Mouse (Mus musculus) urinary bladder, adult 18-20 months (tissue): ENCODE results near the gene Xrcc5.

Experiments
- DNase-seq, 2 experiments: peaks; one replicate each; pipeline ENCODE4 v3.0.0; 2022; ENCODE audit warnings: low spot score in 2 of 2, mixed read lengths in 2 of 2

Gene Xrcc5

GRCm38 (mm10) chr1:72315447-72315846, 8.2 kb downstream of the Xrcc5 start:
- DNase-seq, result no peak

GRCm38 (mm10) chr1:72316409-72316808, 9.2 kb downstream of the Xrcc5 start:
- no peak for DNase-seq

- DNase-seq, result no peak
Measured at GRCm38 (mm10) chr1:72316901-72317300, 9.7 kb downstream of the Xrcc5 start.

GRCm38 (mm10) chr1:72320759-72321158, 13.5 kb downstream of the Xrcc5 start:
- DNase-seq, result no peak

- no peak for DNase-seq
Measured at GRCm38 (mm10) chr1:72323248-72323647, 16.0 kb downstream of the Xrcc5 start.

- no peak for DNase-seq
Measured at GRCm38 (mm10) chr1:72326162-72326821, 19.1 kb downstream of the Xrcc5 start.

- no peak for DNase-seq
Measured at GRCm38 (mm10) chr1:72334807-72335206, 27.6 kb downstream of the Xrcc5 start.

- no peak for DNase-seq
Measured at GRCm38 (mm10) chr1:72336780-72337179, 29.6 kb downstream of the Xrcc5 start.

- DNase-seq, result no peak
Measured at GRCm38 (mm10) chr1:72338341-72338740, 31.1 kb downstream of the Xrcc5 start.

GRCm38 (mm10) chr1:72347873-72348272, 40.7 kb downstream of the Xrcc5 start:
- DNase-seq, result no peak

GRCm38 (mm10) chr1:72354856-72355255, 47.6 kb downstream of the Xrcc5 start:
- no peak for DNase-seq

- DNase-seq, result no peak
Measured at GRCm38 (mm10) chr1:72358216-72358615, 51.0 kb downstream of the Xrcc5 start.

- DNase-seq, result no peak
Measured at GRCm38 (mm10) chr1:72359462-72359861, 52.2 kb downstream of the Xrcc5 start.

- DNase-seq, result no peak
Measured at GRCm38 (mm10) chr1:72360809-72361208, 53.6 kb downstream of the Xrcc5 start.

- DNase-seq, result no peak
Measured at GRCm38 (mm10) chr1:72364661-72365060, 57.4 kb downstream of the Xrcc5 start.

- no peak for DNase-seq
Measured at GRCm38 (mm10) chr1:72372512-72372911, 65.3 kb downstream of the Xrcc5 start.

GRCm38 (mm10) chr1:72372913-72373312, 65.7 kb downstream of the Xrcc5 start:
- DNase-seq, result no peak

GRCm38 (mm10) chr1:72373648-72374047, 66.4 kb downstream of the Xrcc5 start:
- no peak for DNase-seq

GRCm38 (mm10) chr1:72374049-72374448, 66.8 kb downstream of the Xrcc5 start:
- no peak for DNase-seq

- DNase-seq, result no peak
Measured at GRCm38 (mm10) chr1:72378151-72378550, 70.9 kb downstream of the Xrcc5 start.

GRCm38 (mm10) chr1:72379752-72380353, 72.6 kb downstream of the Xrcc5 start:
- DNase-seq, result no peak

GRCm38 (mm10) chr1:72380544-72380943, 73.3 kb downstream of the Xrcc5 start:
- DNase-seq, result no peak

- DNase-seq, result no peak
Measured at GRCm38 (mm10) chr1:72383056-72383455, 75.8 kb downstream of the Xrcc5 start.

- DNase-seq, result no peak
Measured at GRCm38 (mm10) chr1:72383651-72384050, 76.4 kb downstream of the Xrcc5 start.
